Mouse (Mus musculus): ENCODE results near the gene Ubxn1. TPM values are rescaled to one million over a fixed set of nuclear protein-coding genes. Genes with fewer than 3 reads are reported as not detected.
"Not testable (repeated sequence)": the region's sequence is repeated elsewhere in the genome, so short reads cannot be mapped to it uniquely, and the experiment has no call there.

Ubxn1 gene
- polyA plus RNA-seq, 1 experiment from 2014 or later, result 166 TPM

- Histone ChIP-seq H3K4me2 (peak within 1 kb of the TSS; percentile 97), H3K27ac (replicated peaks) (peak within 1 kb of the TSS; percentile 90), H3K9me3 (no peaks in the 10 kb centered on the region), H3K27me3 (no peaks in the 10 kb centered on the region), H3K4me1 (replicated peaks) (peaks cover 42% of the 10 kb centered on the region), H3K36me3 (peaks cover 32% of the 10 kb centered on the region), H3K4me3 (peak within 1 kb of the TSS; percentile 85), H3K9ac (peak within 1 kb of the TSS; percentile 97)
- peak; percentile 21 for ATAC-seq (ENCODE audit: low read depth)
- 3% methylated on average over 54 of the region's 54 CpGs for WGBS
These were observed 21.8 kb downstream of the Ubxn1 start, which contains the start of gene Ints5 for GRCm38 (mm10) chr19:8892829-8893766. Ints5 (plus strand) TSS chr19:8893005.

- 97% methylated on average over 9 of the region's 9 CpGs for WGBS
- 0 out of 2 replicates have a peak overlapping the region, but pooled peaks have one; percentile 13 for H3K9ac ChIP-seq
- peaks cover 27% of the 10 kb centered on the region for H3K36me3 ChIP-seq
- H3K27ac ChIP-seq (replicated peaks), result no peak overlapping the region
- H3K9me3 ChIP-seq, result no peaks in the 10 kb centered on the region
- no peak overlapping the region for H3K4me2 ChIP-seq
- peaks cover 48% of the 10 kb centered on the region for H3K4me1 ChIP-seq (replicated peaks)
- H3K4me3 ChIP-seq, result no peak overlapping the region
- ATAC-seq (ENCODE audit: low read depth), result no peak
- no peaks in the 10 kb centered on the region for H3K27me3 ChIP-seq
These were observed 24.2 kb downstream of the Ubxn1 start for GRCm38 (mm10) chr19:8895397-8895960.

GRCm38 (mm10) chr19:8896231-8896630, 24.9 kb downstream of the Ubxn1 start:
- Histone ChIP-seq H3K4me1 (replicated peaks) (peaks cover 53% of the 10 kb centered on the region), H3K36me3 (peaks cover 21% of the 10 kb centered on the region), H3K9ac (peak overlapping the region; percentile 95), H3K27ac (replicated peaks) (peak overlapping the region; percentile 85; the same call in 1 of the 2 replicates)
- H3K4me3 ChIP-seq; H3K9me3 ChIP-seq; H3K27me3 ChIP-seq; ATAC-seq (ENCODE audit: low read depth); H3K4me2 ChIP-seq: not testable (repeated sequence)
- WGBS, result 89% methylated on average over 5 of the region's 5 CpGs

- peak overlapping the region; percentile 95 for H3K9ac ChIP-seq
- peak overlapping the region; percentile 85 for H3K27ac ChIP-seq (replicated peaks)
- peak overlapping the region; percentile 96 for H3K4me2 ChIP-seq
- not testable (repeated sequence) for H3K9me3 ChIP-seq, H3K27me3 ChIP-seq
- peaks cover 55% of the 10 kb centered on the region for H3K4me1 ChIP-seq (replicated peaks)
- 18% methylated on average over 21 of the region's 21 CpGs for WGBS
- peak overlapping the region; percentile 98 for H3K4me3 ChIP-seq
- H3K36me3 ChIP-seq, result peaks cover 26% of the 10 kb centered on the region
- peak; percentile 68 for ATAC-seq (ENCODE audit: low read depth)
These were observed 26.0 kb downstream of the Ubxn1 start for GRCm38 (mm10) chr19:8897211-8897864.

GRCm38 (mm10) chr19:8897865-8898495, 26.7 kb downstream of the Ubxn1 start, which contains the start of gene Ganab:
Ganab (plus strand) TSS chr19:8898071.
- WGBS, result under 1% methylated on average over 53 of the region's 53 CpGs
- peak; percentile 98 for ATAC-seq (ENCODE audit: low read depth)
- peak within 1 kb of the TSS; percentile 90 for H3K27ac ChIP-seq (replicated peaks)
- H3K9ac ChIP-seq, result peak within 1 kb of the TSS; percentile 95
- peaks cover 31% of the 10 kb centered on the region for H3K36me3 ChIP-seq
- peak within 1 kb of the TSS; percentile 96 for H3K4me2 ChIP-seq
- H3K27me3 ChIP-seq, result no peaks in the 10 kb centered on the region
- H3K4me3 ChIP-seq, result peak within 1 kb of the TSS; percentile 98
- H3K9me3 ChIP-seq, result no peaks in the 10 kb centered on the region
- H3K4me1 ChIP-seq (replicated peaks), result peaks cover 52% of the 10 kb centered on the region

GRCm38 (mm10) chr19:8898576-8898975, 27.3 kb downstream of the Ubxn1 start:
- peak overlapping the region; percentile 95 for H3K9ac ChIP-seq
- H3K36me3 ChIP-seq, result peaks cover 36% of the 10 kb centered on the region
- peak overlapping the region; percentile 96 for H3K4me2 ChIP-seq
- WGBS, result 14% methylated on average over 13 of the region's 13 CpGs
- peaks cover 48% of the 10 kb centered on the region for H3K4me1 ChIP-seq (replicated peaks)
- H3K4me3 ChIP-seq, result peak overlapping the region; percentile 98
- no peaks in the 10 kb centered on the region for H3K27me3 ChIP-seq
- no peak for ATAC-seq (ENCODE audit: low read depth)
- no peaks in the 10 kb centered on the region for H3K9me3 ChIP-seq
- peak overlapping the region; percentile 90 for H3K27ac ChIP-seq (replicated peaks)

GRCm38 (mm10) chr19:8899079-8899478, 27.8 kb downstream of the Ubxn1 start:
- Histone ChIP-seq H3K4me3 (peak overlapping the region; percentile 98), H3K4me1 (replicated peaks) (peaks cover 43% of the 10 kb centered on the region), H3K36me3 (peaks cover 40% of the 10 kb centered on the region), H3K9ac (peak overlapping the region; percentile 95), H3K27me3 (no peaks in the 10 kb centered on the region), H3K9me3 (no peaks in the 10 kb centered on the region), H3K27ac (replicated peaks) (no peak overlapping the region), H3K4me2 (peak overlapping the region; percentile 96)
- WGBS, result 56% methylated on average over 3 of the region's 3 CpGs
- ATAC-seq (ENCODE audit: low read depth), result no peak

GRCm38 (mm10) chr19:8903412-8903811, 32.1 kb downstream of the Ubxn1 start:
- no peak overlapping the region for H3K9ac ChIP-seq
- no peak overlapping the region for H3K4me3 ChIP-seq
- H3K36me3 ChIP-seq, result peaks cover 64% of the 10 kb centered on the region
- H3K9me3 ChIP-seq, result no peaks in the 10 kb centered on the region
- peaks cover 25% of the 10 kb centered on the region for H3K4me1 ChIP-seq (replicated peaks)
- ATAC-seq (ENCODE audit: low read depth), result no peak
- no peak overlapping the region for H3K4me2 ChIP-seq
- H3K27ac ChIP-seq (replicated peaks), result no peak overlapping the region
- H3K27me3 ChIP-seq, result no peaks in the 10 kb centered on the region
- 94% methylated on average over 5 of the region's 5 CpGs for WGBS

GRCm38 (mm10) chr19:8908531-8908930, 37.2 kb downstream of the Ubxn1 start:
- Histone ChIP-seq H3K27me3 (no peaks in the 10 kb centered on the region), H3K9me3 (no peaks in the 10 kb centered on the region), H3K36me3 (peaks cover 97% of the 10 kb centered on the region), H3K27ac (replicated peaks) (no peak overlapping the region), H3K4me1 (replicated peaks) (no peaks in the 10 kb centered on the region), H3K9ac (no peak overlapping the region), H3K4me2 (no peak overlapping the region), H3K4me3 (no peak overlapping the region)
- no peak for ATAC-seq (ENCODE audit: low read depth)
- 90% methylated on average over 6 of the region's 6 CpGs for WGBS

GRCm38 (mm10) chr19:8911810-8912209, 40.5 kb downstream of the Ubxn1 start:
- no peaks in the 10 kb centered on the region for H3K27me3 ChIP-seq
- no peaks in the 10 kb centered on the region for H3K4me1 ChIP-seq (replicated peaks)
- peaks cover 100% of the 10 kb centered on the region for H3K36me3 ChIP-seq
- 93% methylated on average over 5 of the region's 5 CpGs for WGBS
- no peak overlapping the region for H3K4me2 ChIP-seq
- no peak overlapping the region for H3K4me3 ChIP-seq
- H3K9ac ChIP-seq, result no peak overlapping the region
- ATAC-seq (ENCODE audit: low read depth), result no peak
- no peak overlapping the region for H3K27ac ChIP-seq (replicated peaks)
- H3K9me3 ChIP-seq, result no peaks in the 10 kb centered on the region

GRCm38 (mm10) chr19:8914212-8914611, 42.9 kb downstream of the Ubxn1 start:
- no peak overlapping the region for H3K9ac ChIP-seq
- WGBS, result 93% methylated on average over 3 of the region's 3 CpGs
- peaks cover 80% of the 10 kb centered on the region for H3K36me3 ChIP-seq
- no peak for ATAC-seq (ENCODE audit: low read depth)
- H3K27ac ChIP-seq (replicated peaks), result no peak overlapping the region
- H3K27me3 ChIP-seq, result no peaks in the 10 kb centered on the region
- no peak overlapping the region for H3K4me2 ChIP-seq
- H3K4me3 ChIP-seq, result no peak overlapping the region
- no peaks in the 10 kb centered on the region for H3K4me1 ChIP-seq (replicated peaks)
- H3K9me3 ChIP-seq, result no peaks in the 10 kb centered on the region
